Mouse (Mus musculus) ES-E14 (cell line): ENCODE results near the gene Hebp1. TPM values are rescaled to one million over a fixed set of nuclear protein-coding genes. Genes with fewer than 3 reads are reported as not detected.

Source experiments
- DNase-seq: peaks from one replicate; pipeline ENCODE4 v3.0.0-alpha.2; 2013; ENCODE audit warnings: low read depth, low spot score
- H3K27ac ChIP-seq: 2 replicates; pipeline ENCODE4 v1.5.1; 2012; ENCODE audit warnings: low read depth, mild to moderate bottlenecking, low read length, moderate library complexity, mixed read lengths; ENCODE audit not compliant: poor library complexity, insufficient read depth, severe bottlenecking
- H3K36me3 ChIP-seq: 2 replicates; pipeline ENCODE4 v1.6.1; 2012; ENCODE audit warnings: mild to moderate bottlenecking, low read length, moderate library complexity, mixed read lengths; ENCODE audit not compliant: control insufficient read depth, poor library complexity, insufficient read depth, severe bottlenecking
- H3K4me1 ChIP-seq, 2 experiments: fragments of 150-350 bp in 1 of 2; sonication (generic) in 1 of 2; 2 replicates each; pipeline ENCODE4 v1.6.1; 2012; ENCODE audit warnings: low read length in 2 of 2, mild to moderate bottlenecking in 1 of 2, mixed read lengths in 1 of 2; ENCODE audit not compliant: control insufficient read depth in 2 of 2, insufficient read depth in 2 of 2, poor library complexity in 1 of 2
- H3K4me3 ChIP-seq, 2 experiments: fragments of 150-350 bp in 1 of 2; sonication (generic) in 1 of 2; 2 replicates each; pipeline ENCODE4 v1.5.1; 2012; ENCODE audit warnings: low read length in 2 of 2, low read depth in 1 of 2, mild to moderate bottlenecking in 1 of 2, mixed read lengths in 1 of 2; ENCODE audit not compliant: insufficient read depth in 1 of 2, poor library complexity in 1 of 2, severe bottlenecking in 1 of 2
- H3K9ac ChIP-seq: 2 replicates; pipeline ENCODE4 v1.6.1; 2012; ENCODE audit warnings: low read depth, mild to moderate bottlenecking, low read length, mixed read lengths; ENCODE audit not compliant: poor library complexity, insufficient read depth, severe bottlenecking
- H3K9me3 ChIP-seq: fragments of 150-350 bp; sonication (generic); 2 replicates; pipeline ENCODE4 v1.6.1; 2012; ENCODE audit warnings: low read depth, mild to moderate bottlenecking, low read length; ENCODE audit not compliant: control insufficient read depth, insufficient read depth
- CHD2 ChIP-seq: IDR thresholded peaks from 2 replicates; pipeline ENCODE4 v1.6.1; 2014; ENCODE audit warnings: mild to moderate bottlenecking, low read depth, low read length, inconsistent platforms
- HCFC1 ChIP-seq: IDR thresholded peaks from 2 replicates; pipeline ENCODE4 v1.6.1; 2012; ENCODE audit warnings: low read length, inconsistent platforms, borderline replicate concordance; ENCODE audit not compliant: insufficient read depth
- MAFK ChIP-seq: IDR thresholded peaks from 2 replicates; pipeline ENCODE4 v1.6.1; 2014; ENCODE audit warnings: mild to moderate bottlenecking, low read depth, low read length, inconsistent platforms; ENCODE audit not compliant: insufficient read depth
- ZC3H11A ChIP-seq: IDR thresholded peaks from 2 replicates; pipeline ENCODE4 v1.6.1; 2012; ENCODE audit warnings: low read depth, mild to moderate bottlenecking, inconsistent platforms, low read length, borderline replicate concordance
- ZNF384 ChIP-seq: IDR thresholded peaks from 2 replicates; pipeline ENCODE4 v1.6.1; 2012; ENCODE audit warnings: low read depth, low read length, inconsistent platforms
- in situ Hi-C, 2 experiments: fragments of 600-800 bp; cut with MboI; formaldehyde crosslinking; loops; one replicate each; pipeline ENCODE4 v1.15.1; 2025; ENCODE audit warnings: low sequenced_read_pairs in 2 of 2, inconsistent platforms in 1 of 2; ENCODE audit not compliant: unreplicated experiment in 2 of 2
- total RNA-seq: library from RNA; depleted of rRNA; stranded (reverse); fragments of 300-350 nt; gene quantifications from 2 replicates; pipeline ENCODE4 v1.2.3, GENCODE M21; 2012

Gene Hebp1
- total RNA-seq, 1 experiment: 22.4 TPM

- H3K9ac ChIP-seq: no peak overlapping the region
- no peak overlapping the region for H3K27ac ChIP-seq
- H3K4me3 ChIP-seq: no peak overlapping the region
- no peaks in the 10 kb centered on the region for H3K9me3 ChIP-seq
- TF ChIP-seq MAFK: no peak
- no peak for TF ChIP-seq ZNF384
- TF ChIP-seq ZC3H11A: no peak
- no peak for TF ChIP-seq HCFC1
- TF ChIP-seq CHD2: no peak
- H3K4me1 ChIP-seq: peaks cover 0 to 2% of the 10 kb centered on the region in 2 experiments; a peak in 1 of 4 replicates
- in situ Hi-C loops: no loop called here
- DNase-seq: no peak
- H3K36me3 ChIP-seq: no peaks in the 10 kb centered on the region; the same call in 1 of the 2 replicates
Measured at GRCm38 (mm10) chr6:135157496-135157895, 40.3 kb downstream of the Hebp1 start.

- peaks cover 0 to 2% of the 10 kb centered on the region in 2 experiments; a peak in 1 of 4 replicates for H3K4me1 ChIP-seq
- no peaks in the 10 kb centered on the region; the same call in 1 of the 2 replicates for H3K36me3 ChIP-seq
- TF ChIP-seq ZC3H11A (no peak), ZNF384 (no peak), CHD2 (no peak), MAFK (no peak), HCFC1 (no peak)
- H3K4me3 ChIP-seq: no peak overlapping the region
- H3K27ac ChIP-seq: no peak overlapping the region
- no peaks in the 10 kb centered on the region for H3K9me3 ChIP-seq
- DNase-seq: no peak
- no peak overlapping the region for H3K9ac ChIP-seq
- in situ Hi-C loops: no loop called here
Measured at GRCm38 (mm10) chr6:135156597-135156996, 41.2 kb downstream of the Hebp1 start.

GRCm38 (mm10) chr6:135153719-135154118 lies 44.1 kb downstream of the Hebp1 start:
- Histone ChIP-seq H3K4me1 (peaks cover 0 to 2% of the 10 kb centered on the region in 2 experiments; a peak in 1 of 4 replicates), H3K4me3 (no peak overlapping the region), H3K9me3 (no peaks in the 10 kb centered on the region), H3K27ac (no peak overlapping the region), H3K36me3 (peaks cover 3% of the 10 kb centered on the region; the same call in 1 of the 2 replicates), H3K9ac (no peak overlapping the region)
- no peak for TF ChIP-seq HCFC1
- TF ChIP-seq ZC3H11A: no peak
- TF ChIP-seq ZNF384: no peak
- no peak for TF ChIP-seq CHD2
- TF ChIP-seq MAFK: no peak
- in situ Hi-C loops: no loop called here
- no peak for DNase-seq

- H3K9ac ChIP-seq: no peak overlapping the region
- in situ Hi-C loops: no loop called here
- H3K4me3 ChIP-seq: no peak overlapping the region
- H3K4me1 ChIP-seq: no peaks in the 10 kb centered on the region
- no peaks in the 10 kb centered on the region for H3K9me3 ChIP-seq
- no peak for DNase-seq
- H3K36me3 ChIP-seq: peaks cover 7% of the 10 kb centered on the region; the same call in 1 of the 2 replicates
- no peak overlapping the region for H3K27ac ChIP-seq
- TF ChIP-seq HCFC1 (no peak), CHD2 (no peak), ZNF384 (no peak), MAFK (no peak), ZC3H11A (no peak)
Measured at GRCm38 (mm10) chr6:135150311-135150710, 47.5 kb downstream of the Hebp1 start.

- Histone ChIP-seq H3K9me3 (no peaks in the 10 kb centered on the region), H3K4me3 (no peak overlapping the region), H3K9ac (no peak overlapping the region), H3K4me1 (no peaks in the 10 kb centered on the region), H3K27ac (no peak overlapping the region), H3K36me3 (peaks cover 7% of the 10 kb centered on the region; the same call in 1 of the 2 replicates)
- in situ Hi-C loops: no loop called here
- TF ChIP-seq CHD2: no peak
- TF ChIP-seq HCFC1: no peak
- TF ChIP-seq ZNF384: no peak
- no peak for TF ChIP-seq MAFK
- no peak for TF ChIP-seq ZC3H11A
- no peak for DNase-seq
Measured at GRCm38 (mm10) chr6:135149722-135150121, 48.1 kb downstream of the Hebp1 start.
